Mouse (Mus musculus) kidney, adult 8-10 months (tissue): ENCODE data around the gene Nedd4.

ENCODE experiments used
- DNase-seq, 2 experiments: peaks; one replicate each; pipeline ENCODE4 v3.0.0; 2022

The Nedd4 gene

DNA sequence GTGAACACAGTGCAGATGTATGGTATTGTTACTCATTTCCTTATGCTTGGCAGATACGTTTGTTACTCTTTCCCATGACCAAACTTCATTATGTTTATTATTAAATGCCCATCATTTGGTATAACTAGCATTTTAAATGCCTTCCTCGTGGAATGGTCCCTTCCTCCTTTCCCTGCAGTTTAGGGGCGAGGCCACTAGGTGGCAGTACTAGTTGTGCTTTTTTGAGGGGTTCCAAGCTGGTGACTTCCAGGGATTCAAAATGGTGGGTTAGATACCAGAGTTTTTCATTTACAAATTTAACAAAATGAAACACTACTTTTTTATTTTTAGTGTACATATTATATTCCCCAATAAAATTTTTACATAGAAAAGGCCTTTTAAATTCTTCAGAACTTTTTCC, 71.8 kb downstream of the Nedd4 start:
- peak in 1 of 2 experiments; percentile 54 for DNase-seq

DNA sequence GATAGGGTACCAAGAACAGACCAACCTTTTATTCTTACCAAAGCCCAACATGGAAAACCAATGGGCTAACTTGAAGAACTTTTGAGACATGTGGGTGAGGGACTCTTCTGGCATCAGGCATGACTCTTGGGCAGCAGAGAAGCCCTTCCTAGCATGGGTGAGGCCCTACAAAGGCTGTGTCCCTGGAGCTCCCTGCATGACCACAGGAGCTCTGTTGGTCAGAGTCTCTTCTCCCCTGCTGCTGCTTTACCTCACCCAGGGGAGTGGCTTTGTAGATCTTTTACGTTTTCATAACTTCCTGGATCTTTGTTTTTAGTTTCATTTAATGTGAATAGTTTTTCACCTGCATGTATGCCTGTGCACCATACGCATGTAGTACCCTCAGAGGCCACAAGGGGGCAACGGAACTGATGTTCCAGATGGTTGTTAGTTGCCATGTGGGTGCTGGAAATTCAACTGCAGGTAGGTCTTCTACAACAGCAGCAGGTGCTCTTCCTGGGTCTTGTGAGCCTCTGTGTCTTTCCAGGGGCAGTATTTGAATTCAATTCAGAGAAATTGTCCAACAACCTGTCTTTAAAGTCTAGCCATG, 73.8 kb downstream of the Nedd4 start:
- DNase-seq: peak in 1 of 2 experiments; percentile 54

GRCm38 (mm10) chr9:72741206-72741605, 79.1 kb downstream of the Nedd4 start:
- no peak for DNase-seq

GRCm38 (mm10) chr9:72746278-72746677, 84.1 kb downstream of the Nedd4 start:
- DNase-seq: no peak

DNA sequence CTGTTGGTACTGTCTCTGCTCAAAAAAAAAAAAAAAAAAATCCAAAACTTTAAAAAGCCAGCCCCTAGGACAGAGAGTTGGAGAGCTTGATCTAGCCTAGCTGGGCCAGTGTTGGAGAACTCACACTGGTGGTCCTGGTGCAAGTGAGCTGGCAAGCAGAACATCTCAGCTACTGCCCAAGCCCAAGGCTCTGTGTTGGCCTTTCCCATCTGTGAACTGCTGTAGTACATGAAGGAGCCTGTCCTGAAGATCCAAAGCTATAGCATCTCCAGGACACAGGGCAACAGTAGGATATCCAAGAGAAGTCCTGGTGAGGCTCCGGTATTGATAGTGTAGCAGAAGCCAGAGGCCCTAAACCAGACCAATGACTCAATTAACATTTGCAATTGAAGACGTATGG, 88.1 kb downstream of the Nedd4 start:
- no peak for DNase-seq

- no peak for DNase-seq
These were observed 90.5 kb downstream of the Nedd4 start for GRCm38 (mm10) chr9:72752656-72753055.

DNA sequence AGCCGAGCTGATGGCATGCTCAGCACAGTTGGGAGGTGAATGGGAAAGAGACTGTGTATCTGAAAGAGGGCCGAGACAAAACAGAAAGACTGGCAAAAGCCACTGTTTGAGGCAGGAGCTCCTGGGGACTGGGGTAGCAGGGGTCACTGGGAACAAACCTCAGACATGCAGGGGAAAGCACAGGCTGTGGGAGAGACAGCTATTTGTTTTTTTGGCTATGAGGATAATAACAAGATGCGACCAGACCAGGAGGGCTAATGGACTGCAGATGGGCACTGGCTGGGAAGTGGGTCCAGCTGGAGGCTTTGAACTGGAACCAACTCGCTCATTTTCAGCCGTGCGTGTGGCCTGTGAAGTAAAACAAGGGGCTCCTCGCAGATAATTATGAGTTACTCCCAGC, 91.6 kb downstream of the Nedd4 start:
- no peak for DNase-seq

DNA sequence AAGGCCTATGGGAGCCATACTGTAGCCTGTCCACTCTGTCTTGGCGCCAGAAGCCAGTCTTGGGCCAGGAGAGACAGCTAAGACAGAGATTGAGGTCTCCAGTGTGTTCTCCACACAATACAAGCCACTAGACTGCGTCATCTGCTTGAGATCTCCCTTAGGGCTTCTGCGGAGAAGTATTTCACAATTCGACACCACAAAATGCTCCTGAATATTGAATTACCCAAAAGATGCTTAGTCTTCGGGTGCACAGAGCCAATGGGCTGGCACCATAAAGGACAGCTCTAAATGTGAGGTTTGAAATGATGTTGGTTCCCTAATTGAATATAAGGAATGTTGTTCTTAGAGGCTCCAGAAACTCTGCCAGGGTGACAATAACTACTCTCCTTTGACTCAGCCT, 95.0 kb downstream of the Nedd4 start:
- no peak for DNase-seq

DNA sequence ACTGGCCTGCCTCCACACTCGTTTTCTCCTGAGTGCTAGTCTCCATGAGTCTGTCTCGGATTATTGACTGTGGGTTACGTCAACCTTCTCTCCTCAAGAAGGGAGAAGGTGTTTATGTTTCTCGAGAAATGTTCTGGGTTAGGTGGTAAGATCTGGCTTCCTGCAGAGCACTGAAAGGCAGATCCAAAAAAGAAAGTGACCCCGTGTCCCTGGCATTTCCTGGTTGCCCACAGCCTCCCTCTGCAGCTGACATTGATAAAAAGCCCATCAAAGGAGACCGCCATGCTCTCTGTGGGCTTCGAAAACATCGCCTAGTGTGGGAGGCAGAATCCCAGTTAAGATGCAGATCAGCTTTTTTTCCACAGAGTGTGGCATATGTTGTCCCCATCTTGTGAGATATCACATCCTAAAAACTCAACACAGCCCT, 96.6 kb downstream of the Nedd4 start:
- DNase-seq: no peak

GRCm38 (mm10) chr9:72763050-72763718, 101.0 kb downstream of the Nedd4 start:
- DNase-seq: no peak

DNA sequence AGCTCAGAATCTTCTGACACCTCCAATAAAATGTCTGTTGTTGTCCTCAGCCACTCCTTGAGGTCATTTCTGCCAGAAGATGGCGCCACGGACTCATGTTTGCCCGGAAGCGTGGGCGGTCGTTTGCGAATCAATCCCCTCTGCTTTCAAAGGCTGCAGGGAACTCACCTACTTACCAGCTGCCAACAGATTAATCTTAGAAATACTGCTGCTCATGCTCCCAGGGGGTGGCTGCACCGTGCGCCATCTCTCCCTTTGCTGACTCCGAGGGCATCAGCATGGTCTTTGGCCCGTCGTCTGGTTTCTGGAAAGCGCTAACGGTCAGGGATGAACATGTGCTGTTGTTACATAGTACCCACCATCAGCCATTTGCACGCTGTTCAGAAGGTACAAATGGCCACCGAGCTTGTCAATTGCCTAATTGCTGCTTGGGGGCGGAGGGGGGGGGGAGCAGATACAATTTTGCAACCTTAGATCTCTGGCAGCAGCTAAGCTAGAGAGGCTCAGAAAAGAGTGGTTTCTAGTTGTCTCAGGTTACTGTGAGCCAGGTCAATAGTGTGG, 104.7 kb downstream of the Nedd4 start:
- DNase-seq: peak; percentile 55 to 84

DNA sequence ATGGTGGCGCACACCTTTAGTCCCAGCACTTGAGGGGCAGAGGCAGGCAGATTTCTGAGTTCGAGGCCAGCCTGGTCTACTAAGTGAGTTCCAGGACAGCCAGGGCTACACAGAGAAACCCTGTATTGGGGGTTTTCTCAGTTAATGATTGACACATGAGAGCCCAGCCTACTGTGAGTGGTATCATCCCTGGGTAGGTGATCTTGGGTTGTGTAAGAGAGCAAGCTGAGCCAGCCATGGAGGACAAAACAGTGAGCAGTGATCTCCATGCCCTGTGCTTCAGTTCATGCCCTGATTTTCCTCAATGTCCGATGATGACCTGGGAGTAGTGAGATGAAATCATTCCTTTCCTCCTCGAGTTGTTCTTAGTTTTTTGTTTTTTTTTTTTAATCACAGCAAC, 112.9 kb downstream of the Nedd4 start:
- no peak for DNase-seq

DNA sequence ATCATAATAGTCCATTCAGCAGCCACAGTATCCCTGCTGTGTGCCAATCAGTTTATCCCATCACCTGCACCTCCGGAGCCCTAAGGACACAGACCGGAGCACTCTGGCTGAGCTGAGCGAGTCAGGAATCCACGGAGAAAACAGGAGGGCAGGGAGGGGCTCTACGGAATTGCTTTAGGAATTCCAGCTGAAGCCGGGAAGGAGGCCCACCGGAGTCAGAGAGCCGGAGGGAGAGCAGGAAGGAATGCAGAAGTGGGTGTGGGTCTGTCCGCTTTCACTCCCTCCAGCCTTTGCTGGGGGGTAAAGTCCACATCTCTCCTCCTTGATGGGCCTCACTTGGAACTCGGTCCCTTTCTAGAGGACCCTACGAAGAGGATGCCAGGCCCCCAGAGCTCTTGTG, 116.9 kb downstream of the Nedd4 start:
- no peak for DNase-seq

DNA sequence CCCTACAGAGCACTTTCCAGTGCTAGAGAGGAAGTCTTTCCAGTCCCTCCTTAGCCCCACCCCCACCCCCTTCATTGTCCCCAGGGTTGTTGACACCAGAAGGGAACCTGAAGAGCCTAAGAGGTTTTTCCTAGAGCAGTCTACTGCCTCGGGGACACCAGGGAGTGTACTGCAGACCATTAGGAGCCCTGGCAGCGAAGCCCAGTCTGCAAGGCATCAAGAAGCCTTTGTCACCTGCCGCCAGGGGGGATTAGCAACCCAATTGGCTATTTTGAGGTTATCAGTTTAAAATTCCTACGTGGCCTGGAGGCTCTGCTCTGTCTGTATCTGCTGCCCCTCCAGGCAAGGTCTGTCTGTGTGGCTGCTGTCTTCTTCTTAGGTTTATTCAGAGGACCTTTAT, 117.6 kb downstream of the Nedd4 start:
- DNase-seq: no peak

- no peak for DNase-seq
These were observed 118.5 kb downstream of the Nedd4 start for GRCm38 (mm10) chr9:72780694-72781093.

DNA sequence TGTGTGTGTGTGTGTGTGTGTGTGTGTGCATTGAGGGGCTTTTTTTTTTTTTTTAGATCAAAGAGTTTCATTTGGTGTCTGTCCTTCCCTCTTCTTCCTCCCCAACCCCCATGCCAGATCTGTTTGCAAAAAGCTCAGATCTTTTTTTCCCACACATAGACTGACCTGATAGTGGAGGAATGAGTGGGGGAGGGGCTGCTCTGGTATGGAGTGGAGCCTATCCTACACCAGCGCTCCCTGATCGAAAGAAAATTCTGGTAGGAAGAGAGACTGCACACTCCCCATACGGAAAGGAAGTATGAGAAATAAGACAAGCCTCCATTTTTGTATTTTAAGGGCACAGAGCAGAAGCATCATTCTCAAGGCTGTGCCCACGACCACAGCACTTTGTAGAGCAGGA, 119.3 kb downstream of the Nedd4 start:
- no peak for DNase-seq

DNA sequence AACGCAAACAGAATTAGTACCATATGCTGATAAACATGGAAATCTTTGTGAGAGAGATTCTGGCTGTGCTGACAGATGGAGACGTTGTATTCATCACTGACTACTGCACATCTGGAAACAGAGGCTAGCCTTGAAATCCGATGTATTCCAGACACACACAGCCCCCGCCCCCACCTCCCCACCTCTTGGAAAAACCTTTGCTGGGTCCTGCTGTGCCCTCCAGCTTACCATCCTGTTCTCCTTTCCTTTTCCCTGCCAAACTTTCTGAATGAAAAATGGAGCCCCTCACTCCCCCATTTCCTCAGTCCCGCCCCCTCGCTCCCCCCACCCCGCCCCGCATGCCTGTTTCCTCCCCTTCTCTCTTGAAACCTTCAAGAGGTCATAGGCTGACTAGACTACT, 120.0 kb downstream of the Nedd4 start:
- no peak for DNase-seq

GRCm38 (mm10) chr9:72787732-72788131, 125.6 kb downstream of the Nedd4 start:
- DNase-seq: no peak

GRCm38 (mm10) chr9:72790530-72791212, 128.5 kb downstream of the Nedd4 start:
- no peak for DNase-seq

- DNase-seq: no peak
These were observed 129.1 kb downstream of the Nedd4 start for GRCm38 (mm10) chr9:72791213-72791582.

DNA sequence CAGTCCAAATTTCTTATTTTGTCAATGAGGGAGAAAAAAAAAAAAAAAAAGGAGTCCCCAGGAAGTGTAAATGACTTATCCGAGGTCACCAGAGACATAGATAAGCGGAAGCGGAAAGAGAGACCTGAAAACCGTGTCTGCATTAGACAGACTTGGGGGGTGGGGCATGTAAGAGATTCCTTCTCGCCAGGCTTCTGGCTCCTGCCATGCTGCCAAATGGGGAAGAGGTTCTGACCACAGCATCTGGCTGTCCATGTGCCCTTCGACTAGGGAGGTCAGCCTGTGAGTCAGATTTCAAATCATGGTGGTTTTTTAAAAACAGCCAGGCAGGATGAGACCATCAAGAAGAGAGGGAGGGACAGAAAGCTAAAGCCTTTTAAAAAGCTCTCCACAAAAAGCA, 129.5 kb downstream of the Nedd4 start:
- peak in 1 of 2 experiments; percentile 13 for DNase-seq

DNA sequence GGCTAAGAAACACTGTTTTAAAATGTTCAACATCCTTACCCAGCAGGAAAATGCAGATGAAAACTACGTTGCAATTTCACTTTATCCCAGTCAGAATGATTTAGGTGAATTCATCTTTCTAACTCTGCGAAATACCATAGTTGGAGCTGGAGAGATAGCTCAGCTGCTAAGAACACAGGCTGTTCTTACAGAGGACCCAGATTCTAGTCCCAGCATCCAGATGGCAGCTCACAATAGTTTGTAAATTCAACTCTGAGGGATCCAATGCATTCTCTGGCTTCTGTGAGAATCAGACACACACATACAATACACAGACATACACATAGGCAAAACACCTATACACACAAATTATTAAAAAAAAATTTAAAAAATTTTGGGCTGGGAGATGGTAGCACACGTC, 133.1 kb downstream of the Nedd4 start:
- no peak for DNase-seq

DNA sequence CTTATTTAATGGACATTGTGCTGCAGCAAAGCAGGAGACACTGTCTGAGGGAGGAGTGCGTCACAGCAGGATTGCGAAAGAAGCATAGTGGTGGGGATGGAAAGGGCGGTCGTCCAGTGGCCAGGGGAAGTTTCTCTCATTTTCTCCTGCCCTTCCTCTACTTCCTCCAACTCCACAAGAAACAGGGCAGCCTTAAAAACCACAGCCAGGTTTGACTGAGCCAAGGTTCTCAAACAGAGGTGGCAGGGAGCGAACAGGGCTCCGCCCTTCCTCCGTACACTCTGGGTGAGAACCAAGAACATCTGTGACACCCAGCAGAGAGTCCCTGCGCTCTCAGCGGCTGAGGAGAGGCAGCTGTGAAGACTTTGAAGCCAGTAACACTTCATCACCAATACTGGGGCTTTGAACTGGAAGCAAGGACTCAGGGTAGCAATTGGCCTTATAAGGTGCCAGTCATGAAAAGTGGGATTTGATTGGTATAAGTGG, 135.0 kb downstream of the Nedd4 start:
- no peak for DNase-seq
